Mouse (Mus musculus) stomach, postnatal 0 days (tissue): ENCODE results near the gene Crygb. TPM values are rescaled to one million over a fixed set of nuclear protein-coding genes. Genes with fewer than 3 reads are reported as not detected.
"Not testable (repeated sequence)": the region's sequence is repeated elsewhere in the genome, so short reads cannot be mapped to it uniquely, and the experiment has no call there.

ENCODE experiments used
- ATAC-seq: fragments of 200-750 bp; cut with Nextera tagmentation; 2 replicates; pipeline ENCODE4 v1.8.0; 2017; ENCODE audit not compliant: low FRiP score, low TSS enrichment
- DNase-seq: peaks from one replicate; pipeline ENCODE4 v3.0.0-alpha.2; 2016; ENCODE audit warnings: low spot score
- H3K27ac ChIP-seq: fragments of 300-500 bp; sonication (generic); replicated peaks from 2 replicates; pipeline ENCODE4 v1.5.1; 2014; ENCODE audit warnings: mild to moderate bottlenecking, control low read depth
- H3K27me3 ChIP-seq: fragments of 300-500 bp; sonication (generic); 2 replicates; pipeline ENCODE4 v1.6.1; 2014; ENCODE audit warnings: low read length; ENCODE audit not compliant: control insufficient read depth, insufficient read depth
- H3K36me3 ChIP-seq: fragments of 300-500 bp; sonication (generic); 2 replicates; pipeline ENCODE4 v1.6.1; 2014; ENCODE audit warnings: low read length, mixed read lengths; ENCODE audit not compliant: control insufficient read depth, insufficient read depth
- H3K4me1 ChIP-seq: fragments of 300-500 bp; sonication (generic); replicated peaks from 2 replicates; pipeline ENCODE4 v1.6.1; 2014; ENCODE audit warnings: antibody characterized with exemption; ENCODE audit not compliant: control insufficient read depth, insufficient read depth
- H3K4me2 ChIP-seq: fragments of 300-500 bp; sonication (generic); replicated peaks from 2 replicates; pipeline ENCODE4 v1.6.1; 2014; ENCODE audit warnings: low read depth, mild to moderate bottlenecking, control low read depth, moderate library complexity
- H3K4me3 ChIP-seq: fragments of 300-500 bp; sonication (generic); 2 replicates; pipeline ENCODE4 v1.5.1; 2014; ENCODE audit warnings: low read depth, low read length, control low read depth
- H3K9ac ChIP-seq: fragments of 300-500 bp; sonication (generic); 2 replicates; pipeline ENCODE4 v1.6.1; 2014; ENCODE audit warnings: mild to moderate bottlenecking, low read length, control low read depth, mixed read lengths
- H3K9me3 ChIP-seq: fragments of 300-500 bp; sonication (generic); 2 replicates; pipeline ENCODE4 v1.6.1; 2016; ENCODE audit warnings: low read length; ENCODE audit not compliant: control insufficient read depth
- CTCF ChIP-seq: IDR thresholded peaks from 2 replicates; pipeline ENCODE4 v1.5.1; 2016; ENCODE audit warnings: antibody characterized with exemption, low read depth, mild to moderate bottlenecking, moderate library complexity
- EP300 ChIP-seq: optimal IDR thresholded peaks from 2 replicates; pipeline ENCODE3; 2016; ENCODE audit warnings: antibody characterized with exemption
- WGBS: fragments of 180-500 bp; shearing (Covaris S2); extraction: QIAGEN DNeasy Blood & Tissue Kit; methylation state at CpG from one replicate; pipeline ENCODE4 v1.1.7; 2014; 5-methylcytosine and 5-hydroxymethylcytosine counted together
- polyA plus RNA-seq: library from polyadenylated mRNA; unstranded; fragments of >200 nt; fragmentation: Nextera tagmentation; extraction: Ambion mirVana; gene quantifications from 2 replicates; pipeline ENCODE4 v1.2.1, GENCODE M21; 2015

Gene Crygb
- polyA plus RNA-seq, 1 experiment from 2014 or later: not detected

GRCm38 (mm10) chr1:65052140-65052539, 29.9 kb downstream of the Crygb start:
- no peaks in the 10 kb centered on the region for H3K9me3 ChIP-seq
- no peak overlapping the region for H3K9ac ChIP-seq
- no peaks in the 10 kb centered on the region for H3K27me3 ChIP-seq
- no peak overlapping the region for H3K4me2 ChIP-seq
- H3K27ac ChIP-seq: no peak overlapping the region
- DNase-seq (no peak), ATAC-seq (no peak)
- H3K4me1 ChIP-seq: no peaks in the 10 kb centered on the region
- WGBS: 34% methylated on average over 2 of the region's 2 CpGs
- H3K4me3 ChIP-seq: no peak overlapping the region
- TF ChIP-seq CTCF (no peak), EP300 (no peak)
- H3K36me3 ChIP-seq: no peaks in the 10 kb centered on the region

GRCm38 (mm10) chr1:65051696-65052095, 30.4 kb downstream of the Crygb start:
- H3K36me3 ChIP-seq: no peaks in the 10 kb centered on the region
- H3K27ac ChIP-seq: no peak overlapping the region
- H3K4me2 ChIP-seq: no peak overlapping the region
- H3K9ac ChIP-seq: no peak overlapping the region
- no peak for DNase-seq
- no peaks in the 10 kb centered on the region for H3K4me1 ChIP-seq
- no peak for TF ChIP-seq EP300
- no peak for TF ChIP-seq CTCF
- H3K9me3 ChIP-seq: no peaks in the 10 kb centered on the region
- no peaks in the 10 kb centered on the region for H3K27me3 ChIP-seq
- H3K4me3 ChIP-seq: no peak overlapping the region
- 59% methylated on average over 7 of the region's 7 CpGs for WGBS
- ATAC-seq: no peak

DNA sequence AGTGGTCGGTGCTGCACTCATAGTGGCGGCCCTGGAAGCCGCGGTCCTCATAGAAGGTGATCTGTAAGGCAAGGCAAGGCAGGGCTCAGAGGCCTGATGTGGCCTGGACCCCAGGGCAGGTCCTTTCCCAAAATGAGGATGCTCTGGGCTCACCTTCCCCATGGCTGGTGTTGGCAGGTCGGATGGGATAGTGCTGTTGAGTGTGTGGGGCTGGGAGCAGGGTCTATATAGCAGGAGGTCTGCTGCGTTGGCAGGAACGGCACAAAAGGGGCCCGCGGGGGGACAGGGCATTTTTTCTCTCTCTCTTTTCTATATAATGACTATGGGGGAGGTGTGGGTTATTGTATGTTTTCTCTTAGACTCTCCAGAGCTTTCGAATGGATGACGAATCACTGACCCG, 31.1 kb downstream of the Crygb start, which contains the start of gene Cryge:
Gene Cryge (minus strand): TSS at position 198 of the 400 bp plus-strand sequence.
- WGBS: 42% methylated on average over 9 of the region's 12 CpGs
- not testable (repeated sequence) for H3K36me3 ChIP-seq, H3K4me2 ChIP-seq, H3K9me3 ChIP-seq, H3K4me1 ChIP-seq, DNase-seq, H3K27me3 ChIP-seq, H3K9ac ChIP-seq, ATAC-seq, H3K27ac ChIP-seq, H3K4me3 ChIP-seq

- TF ChIP-seq CTCF (no peak), EP300 (no peak)
- H3K4me1 ChIP-seq: no peaks in the 10 kb centered on the region
- no peak for ATAC-seq
- H3K9ac ChIP-seq: no peak overlapping the region
- no peak overlapping the region for H3K27ac ChIP-seq
- WGBS: 48% methylated on average over 12 of the region's 12 CpGs
- no peaks in the 10 kb centered on the region for H3K36me3 ChIP-seq
- no peaks in the 10 kb centered on the region for H3K27me3 ChIP-seq
- H3K9me3 ChIP-seq: no peaks in the 10 kb centered on the region
- no peak overlapping the region for H3K4me2 ChIP-seq
- H3K4me3 ChIP-seq: no peak overlapping the region
- no peak for DNase-seq
Measured at GRCm38 (mm10) chr1:65048781-65049180, 33.3 kb downstream of the Crygb start.

GRCm38 (mm10) chr1:65046401-65047109, 35.5 kb downstream of the Crygb start:
- Histone ChIP-seq H3K9ac (no peak overlapping the region), H3K4me2 (no peak overlapping the region), H3K4me3 (no peak overlapping the region), H3K36me3 (no peaks in the 10 kb centered on the region), H3K9me3 (no peaks in the 10 kb centered on the region), H3K4me1 (no peaks in the 10 kb centered on the region), H3K27me3 (no peaks in the 10 kb centered on the region), H3K27ac (no peak overlapping the region)
- ATAC-seq (no peak), DNase-seq (no peak)
- TF ChIP-seq EP300 (no peak), CTCF (peak; percentile 82)
- WGBS: 32% methylated on average over 8 of the region's 8 CpGs

- DNase-seq: no peak
- H3K36me3 ChIP-seq: no peaks in the 10 kb centered on the region
- no peaks in the 10 kb centered on the region for H3K27me3 ChIP-seq
- no peaks in the 10 kb centered on the region for H3K4me1 ChIP-seq
- TF ChIP-seq CTCF (no peak), EP300 (no peak)
- H3K27ac ChIP-seq: no peak overlapping the region
- H3K9me3 ChIP-seq: no peaks in the 10 kb centered on the region
- no peak overlapping the region for H3K4me2 ChIP-seq
- no peak overlapping the region for H3K4me3 ChIP-seq
- WGBS: 74% methylated on average over 2 of the region's 2 CpGs
- no peak for ATAC-seq
- no peak overlapping the region for H3K9ac ChIP-seq
Measured at GRCm38 (mm10) chr1:65043433-65043832, 38.7 kb downstream of the Crygb start.
